Mouse (Mus musculus) midbrain, embryonic 12.5 days (tissue): ENCODE data around the gene Eln. TPM values are rescaled to one million over a fixed set of nuclear protein-coding genes. Genes with fewer than 3 reads are reported as not detected.
A peak's percentile ranks its signal among the peaks of the same experiment; 100 is the strongest.

Experiments
- ATAC-seq: fragments of 200-750 bp; cut with Nextera tagmentation; 2 replicates; pipeline ENCODE4 v1.8.0; 2017; ENCODE audit warnings: low read depth, moderate TSS enrichment, moderate library complexity; ENCODE audit not compliant: low FRiP score
- H3K27ac ChIP-seq: fragments of 300-500 bp; sonication (generic); replicated peaks from 2 replicates; pipeline ENCODE4 v1.5.1; 2016; ENCODE audit warnings: mild to moderate bottlenecking
- H3K27me3 ChIP-seq: fragments of 300-500 bp; sonication (generic); 2 replicates; pipeline ENCODE4 v1.6.1; 2016; ENCODE audit warnings: mild to moderate bottlenecking
- H3K36me3 ChIP-seq: fragments of 300-500 bp; sonication (generic); 2 replicates; pipeline ENCODE4 v1.6.1; 2016
- H3K4me1 ChIP-seq: fragments of 300-500 bp; sonication (generic); 2 replicates; pipeline ENCODE4 v1.6.1; 2016
- H3K4me2 ChIP-seq: fragments of 300-500 bp; sonication (generic); replicated peaks from 2 replicates; pipeline ENCODE4 v1.6.1; 2016; ENCODE audit warnings: mild to moderate bottlenecking, moderate library complexity
- H3K4me3 ChIP-seq: fragments of 300-500 bp; sonication (generic); 2 replicates; pipeline ENCODE4 v1.5.1; 2016; ENCODE audit warnings: mild to moderate bottlenecking
- H3K9ac ChIP-seq: fragments of 300-500 bp; sonication (generic); replicated peaks from 2 replicates; pipeline ENCODE4 v1.6.1; 2016; ENCODE audit warnings: mild to moderate bottlenecking, moderate library complexity
- H3K9me3 ChIP-seq: fragments of 300-500 bp; sonication (generic); 2 replicates; pipeline ENCODE4 v1.6.1; 2016; ENCODE audit warnings: mild to moderate bottlenecking
- WGBS: fragments of 180-500 bp; shearing (Covaris S2); methylation state at CpG from one replicate; pipeline ENCODE4 v1.1.7; 2016; 5-methylcytosine and 5-hydroxymethylcytosine counted together
- polyA plus RNA-seq: library from polyadenylated mRNA; unstranded; fragments of >200 nt; fragmentation: Nextera tagmentation; extraction: Ambion mirVana; gene quantifications from 2 replicates; pipeline ENCODE4 v1.2.1, GENCODE M21; 2016

Eln gene
- polyA plus RNA-seq, 1 experiment from 2014 or later = 4.0 TPM

- peak; percentile 77 for ATAC-seq
- Histone ChIP-seq H3K9me3 (no peaks in the 10 kb centered on the region), H3K4me3 (no peak overlapping the region), H3K27me3 (peaks cover 5% of the 10 kb centered on the region; the same call in 1 of the 2 replicates), H3K9ac (no peak overlapping the region), H3K27ac (no peak overlapping the region), H3K4me1 (no peaks in the 10 kb centered on the region), H3K36me3 (no peaks in the 10 kb centered on the region), H3K4me2 (no peak overlapping the region)
Measured at GRCm38 (mm10) chr5:134704157-134704556, 43.0 kb downstream of the Eln start.

GRCm38 (mm10) chr5:134695539-134695938, 51.6 kb downstream of the Eln start:
- Histone ChIP-seq H3K27me3 (no peaks in the 10 kb centered on the region), H3K27ac (no peak overlapping the region), H3K9ac (no peak overlapping the region), H3K9me3 (no peaks in the 10 kb centered on the region), H3K4me1 (no peaks in the 10 kb centered on the region), H3K4me3 (no peak overlapping the region), H3K36me3 (no peaks in the 10 kb centered on the region), H3K4me2 (no peak overlapping the region)
- WGBS = 70% methylated on average over 2 of the region's 2 CpGs
- ATAC-seq = no peak

- WGBS = 8% methylated on average over 2 of the region's 2 CpGs
- Histone ChIP-seq H3K4me2 (no peak overlapping the region), H3K27me3 (no peaks in the 10 kb centered on the region), H3K9me3 (no peaks in the 10 kb centered on the region), H3K27ac (no peak overlapping the region), H3K4me3 (no peak overlapping the region), H3K36me3 (no peaks in the 10 kb centered on the region), H3K9ac (no peak overlapping the region), H3K4me1 (no peaks in the 10 kb centered on the region)
- ATAC-seq = no peak
Measured at GRCm38 (mm10) chr5:134695082-134695481, 52.0 kb downstream of the Eln start.

- H3K4me3 ChIP-seq = no peak overlapping the region
- no peaks in the 10 kb centered on the region for H3K36me3 ChIP-seq
- peaks cover 7% of the 10 kb centered on the region for H3K4me1 ChIP-seq
- H3K27me3 ChIP-seq = no peaks in the 10 kb centered on the region
- H3K4me2 ChIP-seq = no peak overlapping the region
- no peak for ATAC-seq
- no peak overlapping the region for H3K27ac ChIP-seq
- 86% methylated on average over 1 of the region's 1 CpGs for WGBS
- no peaks in the 10 kb centered on the region for H3K9me3 ChIP-seq
- no peak overlapping the region for H3K9ac ChIP-seq
Measured at GRCm38 (mm10) chr5:134692704-134693103, 54.4 kb downstream of the Eln start.

GRCm38 (mm10) chr5:134688718-134689284, 58.3 kb downstream of the Eln start:
- under 1% methylated on average over 34 of the region's 38 CpGs for WGBS
- Histone ChIP-seq H3K4me3 (peak overlapping the region; percentile 85), H3K4me2 (peak overlapping the region; percentile 82)

GRCm38 (mm10) chr5:134688086-134688717, 58.9 kb downstream of the Eln start, which contains the start of gene Limk1:
Gene Limk1 (minus strand): TSS chr5:134688598.
- peak within 1 kb of the TSS; percentile 88 for H3K27ac ChIP-seq
- H3K4me1 ChIP-seq = peaks cover 21% of the 10 kb centered on the region
- peak; percentile 21 for ATAC-seq
- H3K9me3 ChIP-seq = no peaks in the 10 kb centered on the region
- H3K27me3 ChIP-seq = no peaks in the 10 kb centered on the region
- peak within 1 kb of the TSS; percentile 82 for H3K4me2 ChIP-seq
- H3K9ac ChIP-seq = peak within 1 kb of the TSS; percentile 94
- H3K36me3 ChIP-seq = peaks cover 29% of the 10 kb centered on the region
- 1% methylated on average over 52 of the region's 69 CpGs for WGBS
- peak within 1 kb of the TSS; percentile 85 for H3K4me3 ChIP-seq

More at GRCm38 (mm10) chr5:134688718-134689284, 58.3 kb downstream of the Eln start:
- H3K27ac ChIP-seq = peak overlapping the region; percentile 88
- H3K4me1 ChIP-seq = peaks cover 21% of the 10 kb centered on the region
- peaks cover 25% of the 10 kb centered on the region for H3K36me3 ChIP-seq
- H3K9me3 ChIP-seq = no peaks in the 10 kb centered on the region
- peak; percentile 94 for ATAC-seq
- peak overlapping the region; percentile 94 for H3K9ac ChIP-seq
- no peaks in the 10 kb centered on the region for H3K27me3 ChIP-seq

- Histone ChIP-seq H3K9me3 (no peaks in the 10 kb centered on the region), H3K4me3 (peak overlapping the region; percentile 85), H3K27ac (no peak overlapping the region), H3K36me3 (peaks cover 34% of the 10 kb centered on the region), H3K4me2 (peak overlapping the region; percentile 82), H3K9ac (peak overlapping the region; percentile 94), H3K4me1 (peaks cover 21% of the 10 kb centered on the region), H3K27me3 (no peaks in the 10 kb centered on the region)
- no peak for ATAC-seq
- 85% methylated on average over 1 of the region's 1 CpGs for WGBS
Measured at GRCm38 (mm10) chr5:134687187-134687586, 59.9 kb downstream of the Eln start.

GRCm38 (mm10) chr5:134686541-134686940, 60.6 kb downstream of the Eln start:
- no peak overlapping the region for H3K4me3 ChIP-seq
- 88% methylated on average over 6 of the region's 6 CpGs for WGBS
- no peak for ATAC-seq
- H3K27ac ChIP-seq = no peak overlapping the region
- H3K4me2 ChIP-seq = no peak overlapping the region
- no peaks in the 10 kb centered on the region for H3K9me3 ChIP-seq
- peaks cover 34% of the 10 kb centered on the region for H3K36me3 ChIP-seq
- H3K27me3 ChIP-seq = no peaks in the 10 kb centered on the region
- H3K9ac ChIP-seq = peak overlapping the region; percentile 94; the same call in 1 of the 2 replicates
- peaks cover 21% of the 10 kb centered on the region for H3K4me1 ChIP-seq

- H3K36me3 ChIP-seq = peaks cover 38% of the 10 kb centered on the region
- no peaks in the 10 kb centered on the region for H3K9me3 ChIP-seq
- no peak overlapping the region for H3K4me3 ChIP-seq
- H3K4me2 ChIP-seq = no peak overlapping the region
- H3K27ac ChIP-seq = no peak overlapping the region
- H3K27me3 ChIP-seq = no peaks in the 10 kb centered on the region
- H3K4me1 ChIP-seq = peaks cover 26% of the 10 kb centered on the region
- no peak for ATAC-seq
- no peak overlapping the region for H3K9ac ChIP-seq
- 79% methylated on average over 2 of the region's 2 CpGs for WGBS
Measured at GRCm38 (mm10) chr5:134684398-134684797, 62.7 kb downstream of the Eln start.

- peaks cover 38% of the 10 kb centered on the region for H3K36me3 ChIP-seq
- no peak overlapping the region for H3K9ac ChIP-seq
- no peak overlapping the region for H3K4me3 ChIP-seq
- no peak overlapping the region for H3K4me2 ChIP-seq
- H3K27me3 ChIP-seq = no peaks in the 10 kb centered on the region
- peaks cover 27% of the 10 kb centered on the region for H3K4me1 ChIP-seq
- ATAC-seq = no peak
- no peaks in the 10 kb centered on the region for H3K9me3 ChIP-seq
- H3K27ac ChIP-seq = no peak overlapping the region
- WGBS = 81% methylated on average over 2 of the region's 2 CpGs
Measured at GRCm38 (mm10) chr5:134683813-134684212, 63.3 kb downstream of the Eln start.

- H3K36me3 ChIP-seq = peaks cover 30% of the 10 kb centered on the region
- no peak for ATAC-seq
- no peak overlapping the region for H3K4me2 ChIP-seq
- H3K9me3 ChIP-seq = no peaks in the 10 kb centered on the region
- peaks cover 40% of the 10 kb centered on the region for H3K4me1 ChIP-seq
- no peak overlapping the region for H3K27ac ChIP-seq
- 90% methylated on average over 12 of the region's 12 CpGs for WGBS
- H3K4me3 ChIP-seq = no peak overlapping the region
- H3K27me3 ChIP-seq = 0 out of 2 replicates have a peak, but pooled peaks cover 7% of the 10 kb centered on the region
- no peak overlapping the region for H3K9ac ChIP-seq
Measured at GRCm38 (mm10) chr5:134680238-134680637, 66.9 kb downstream of the Eln start.

- WGBS = 63% methylated on average over 8 of the region's 8 CpGs
- Histone ChIP-seq H3K9ac (no peak overlapping the region; the same call in 1 of the 2 replicates), H3K9me3 (no peaks in the 10 kb centered on the region), H3K4me1 (peaks cover 37% of the 10 kb centered on the region), H3K4me3 (no peak overlapping the region), H3K27ac (no peak overlapping the region), H3K4me2 (no peak overlapping the region), H3K36me3 (peaks cover 19% of the 10 kb centered on the region), H3K27me3 (0 out of 2 replicates have a peak, but pooled peaks cover 7% of the 10 kb centered on the region)
- ATAC-seq = no peak
Measured at GRCm38 (mm10) chr5:134678827-134679546, 68.1 kb downstream of the Eln start.
